Mouse (Mus musculus) liver, postnatal 0 days (tissue): Measurements from ENCODE around the gene Phf23.
A peak's percentile ranks its signal among the peaks of the same experiment; 100 is the strongest.

Experiments used
- CTCF ChIP-seq: sonication (generic); IDR thresholded peaks from 2 replicates; pipeline ENCODE4 v1.5.1; 2016; ENCODE audit warnings: antibody characterized with exemption, low read depth
- EP300 ChIP-seq: IDR thresholded peaks from 2 replicates; pipeline ENCODE4 v1.6.1; 2016; ENCODE audit warnings: antibody characterized with exemption, low read depth, mild to moderate bottlenecking

GRCm38 (mm10) chr11:69956218-69956617 lies 39.4 kb upstream of the Phf23 start:
- TF ChIP-seq CTCF (peak; percentile 37; the same call in 1 of the 2 replicates), EP300 (no peak)
